Mouse (Mus musculus) liver, embryonic 14.5 days (tissue): ENCODE measurements around the gene Soat2.

Source experiments
- CTCF ChIP-seq: IDR thresholded peaks from 2 replicates; pipeline ENCODE4 v1.5.1; 2016; ENCODE audit warnings: antibody characterized with exemption, low read depth, control low read depth
- EP300 ChIP-seq: IDR thresholded peaks from 2 replicates; pipeline ENCODE4 v1.6.1; 2016; ENCODE audit warnings: antibody characterized with exemption, low read depth

DNA sequence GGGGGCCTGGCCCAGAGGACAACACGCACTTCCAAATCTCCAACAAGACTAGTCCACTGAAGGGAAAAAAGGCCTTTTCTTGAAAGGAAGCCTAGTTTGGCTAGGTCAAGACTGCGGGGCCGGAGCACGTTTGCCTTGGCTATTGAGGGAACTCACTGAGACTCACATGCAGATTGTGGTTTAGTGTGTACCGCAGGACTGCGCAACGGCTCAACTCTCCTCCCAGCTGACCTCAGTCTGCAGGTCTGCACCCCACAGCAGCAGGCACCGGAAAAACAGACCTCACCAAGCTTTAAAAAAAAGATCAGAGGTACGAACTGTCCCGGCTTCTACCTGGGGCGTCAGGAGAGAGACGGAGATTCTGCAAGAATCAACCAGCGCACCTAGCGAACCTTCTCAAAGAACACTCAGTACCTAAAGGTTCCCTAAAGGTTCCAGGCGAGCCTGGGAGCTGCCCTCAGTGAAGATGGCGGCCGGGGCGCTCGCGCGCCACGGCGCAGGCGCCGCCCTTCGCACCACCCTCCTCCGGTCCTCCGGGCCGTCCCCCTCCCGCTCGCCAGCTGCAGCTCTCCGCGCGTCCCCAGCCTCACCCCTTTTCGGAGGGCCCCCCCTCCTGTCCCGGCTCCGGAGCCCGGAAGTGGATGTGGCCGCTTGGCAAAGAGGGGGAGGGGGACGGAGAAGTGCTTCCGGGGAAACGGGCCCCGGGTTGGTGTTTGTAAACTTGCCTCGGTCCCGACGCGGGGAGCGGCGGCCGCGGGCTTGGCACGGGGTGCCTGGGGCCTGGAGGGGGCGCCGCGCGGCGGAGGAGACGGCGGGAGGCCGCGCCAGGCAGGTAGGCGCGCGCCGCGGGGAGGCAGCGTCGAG, 52.9 kb downstream of the Soat2 start, which contains the start of gene Zfp740:
- TF ChIP-seq CTCF: 0 out of 2 replicates have a peak, but pooled peaks have one; percentile 6
- no peak for TF ChIP-seq EP300
